21 mouse cellular contexts compared by ENCODE assay signal in genomic region chr16:85624505-85624904, GRCm38 (mm10).
DNase-seq lines count a peak whose midpoint lies in the region; ATAC-seq and TF ChIP-seq lines count a peak whose summit lies in the region.
"Had no signal": no experiment of that assay in that cellular context is flagged by ENCODE, and none has a peak within 500 bp of the region (broad histone marks: within the 10 kb centered on the region; RNA-seq: fewer than 3 reads in every experiment).

No protein-coding gene starts in this region.

- 43% methylated on average over 8 of the region's 8 CpGs for WGBS in forebrain, embryonic 12.5 days
- whole genome bisulfite sequencing in forebrain, embryonic 15.5 days, result 32% methylated on average over 8 of the region's 8 CpGs
- 45% methylated on average over 8 of the region's 8 CpGs for WGBS in hindbrain, embryonic 13.5 days
- 30% methylated on average over 8 of the region's 8 CpGs for WGBS in hindbrain, embryonic 14.5 days
- WGBS in midbrain, embryonic 15.5 days, result 28% methylated on average over 8 of the region's 8 CpGs
- 67% methylated on average over 8 of the region's 8 CpGs for WGBS in midbrain, embryonic 11.5 days

- H3K27me3 ChIP-seq in forebrain, embryonic 12.5 days, result no peaks in the 10 kb centered on the region
- H3K27me3 ChIP-seq in forebrain, embryonic 15.5 days, result no peaks in the 10 kb centered on the region
- no peaks in the 10 kb centered on the region for H3K27me3 ChIP-seq in hindbrain, embryonic 13.5 days
- H3K27me3 ChIP-seq in hindbrain, embryonic 14.5 days (ENCODE audit: control insufficient read depth, insufficient read depth, low read length), result no peaks in the 10 kb centered on the region
- no peaks in the 10 kb centered on the region for H3K27me3 ChIP-seq in midbrain, embryonic 15.5 days (replicated peaks)
- H3K27me3 ChIP-seq in midbrain, embryonic 11.5 days (ENCODE audit: control insufficient read depth, insufficient read depth, low read length), result no peaks in the 10 kb centered on the region
- H3K27me3 ChIP-seq: embryonic facial prominence, embryonic 13.5 days; heart, embryonic 13.5 days had no signal

- no peaks in the 10 kb centered on the region for H3K9me3 ChIP-seq in forebrain, embryonic 12.5 days
- H3K9me3 ChIP-seq in forebrain, embryonic 15.5 days, result no peaks in the 10 kb centered on the region
- H3K9me3 ChIP-seq in hindbrain, embryonic 13.5 days, result no peaks in the 10 kb centered on the region
- H3K9me3 ChIP-seq in hindbrain, embryonic 14.5 days (ENCODE audit: control insufficient read depth, low read length), result no peaks in the 10 kb centered on the region
- no peaks in the 10 kb centered on the region for H3K9me3 ChIP-seq in midbrain, embryonic 15.5 days
- H3K9me3 ChIP-seq in midbrain, embryonic 11.5 days (ENCODE audit: control insufficient read depth, low read length), result no peaks in the 10 kb centered on the region
- H3K9me3 ChIP-seq: embryonic facial prominence, embryonic 13.5 days; heart, embryonic 13.5 days had no signal

- H3K9ac ChIP-seq in forebrain, embryonic 12.5 days, result no peak overlapping the region
- H3K9ac ChIP-seq in forebrain, embryonic 15.5 days (replicated peaks), result no peak overlapping the region
- H3K9ac ChIP-seq in hindbrain, embryonic 13.5 days, result no peak overlapping the region
- no peak overlapping the region for H3K9ac ChIP-seq in hindbrain, embryonic 14.5 days
- no peak overlapping the region for H3K9ac ChIP-seq in midbrain, embryonic 15.5 days
- H3K9ac ChIP-seq in midbrain, embryonic 11.5 days (ENCODE audit: low read length), result no peak overlapping the region
- H3K9ac ChIP-seq: embryonic facial prominence, embryonic 13.5 days; heart, embryonic 13.5 days had no signal

- H3K27ac ChIP-seq in forebrain, embryonic 12.5 days, result 0 out of 2 replicates have a peak overlapping the region, but pooled peaks have one; percentile 9
- H3K27ac ChIP-seq in forebrain, embryonic 15.5 days (replicated peaks), result no peak overlapping the region
- H3K27ac ChIP-seq in hindbrain, embryonic 13.5 days, result 0 out of 2 replicates have a peak overlapping the region, but pooled peaks have one; percentile 23
- no peak overlapping the region for H3K27ac ChIP-seq in hindbrain, embryonic 14.5 days
- peak overlapping the region; percentile 50; the same call in 1 of the 2 replicates for H3K27ac ChIP-seq in midbrain, embryonic 15.5 days
- no peak overlapping the region for H3K27ac ChIP-seq in midbrain, embryonic 11.5 days (ENCODE audit: low read depth, low read length)
- no peak overlapping the region for H3K27ac ChIP-seq in gastrocnemius, adult 2 months
- H3K27ac ChIP-seq: embryonic facial prominence, embryonic 13.5 days; heart, embryonic 13.5 days had no signal

- intact Hi-C loops in gastrocnemius, adult 2 months (cut with DNase I), result no loop called here

- no peak for TF ChIP-seq CTCF in gastrocnemius, adult 2 months (IDR thresholded peaks at IDR 0.05)

- H3K4me1 ChIP-seq in forebrain, embryonic 12.5 days, result no peaks in the 10 kb centered on the region
- H3K4me1 ChIP-seq in forebrain, embryonic 15.5 days, result no peaks in the 10 kb centered on the region
- H3K4me1 ChIP-seq in hindbrain, embryonic 13.5 days (replicated peaks), result peaks cover 4% of the 10 kb centered on the region
- H3K4me1 ChIP-seq in hindbrain, embryonic 14.5 days (replicated peaks; ENCODE audit: control insufficient read depth, insufficient read depth, low read length), result no peaks in the 10 kb centered on the region
- peaks cover 3% of the 10 kb centered on the region; the same call in 1 of the 2 replicates for H3K4me1 ChIP-seq in midbrain, embryonic 15.5 days
- no peaks in the 10 kb centered on the region for H3K4me1 ChIP-seq in midbrain, embryonic 11.5 days (ENCODE audit: control insufficient read depth, insufficient read depth, low read length)
- H3K4me1 ChIP-seq: embryonic facial prominence, embryonic 13.5 days; heart, embryonic 13.5 days had no signal

- ATAC-seq in forebrain, embryonic 12.5 days (ENCODE audit: low FRiP score), result 0 out of 2 replicates have a peak, but pooled peaks have one; percentile 51
- no peak for ATAC-seq in forebrain, embryonic 15.5 days (replicated peaks)
- ATAC-seq in hindbrain, embryonic 13.5 days (ENCODE audit: low FRiP score), result no peak
- ATAC-seq in hindbrain, embryonic 14.5 days (ENCODE audit: low FRiP score), result no peak
- ATAC-seq in midbrain, embryonic 15.5 days (replicated peaks), result 0 out of 2 replicates have a peak, but pooled peaks have one; percentile 54
- no peak for ATAC-seq in midbrain, embryonic 11.5 days (ENCODE audit: low FRiP score)
- ATAC-seq: CD4-positive, CD25-positive, alpha-beta regulatory T cell, adult 4 months; hindbrain, embryonic 16.5 days had no signal

- no peak overlapping the region for H3K4me2 ChIP-seq in forebrain, embryonic 12.5 days
- no peak overlapping the region for H3K4me2 ChIP-seq in forebrain, embryonic 15.5 days (replicated peaks)
- no peak overlapping the region for H3K4me2 ChIP-seq in hindbrain, embryonic 13.5 days
- H3K4me2 ChIP-seq in hindbrain, embryonic 14.5 days (replicated peaks), result no peak overlapping the region
- no peak overlapping the region for H3K4me2 ChIP-seq in midbrain, embryonic 15.5 days
- no peak overlapping the region for H3K4me2 ChIP-seq in midbrain, embryonic 11.5 days
- H3K4me2 ChIP-seq: embryonic facial prominence, embryonic 13.5 days; heart, embryonic 13.5 days had no signal

- H3K36me3 ChIP-seq in forebrain, embryonic 12.5 days (replicated peaks), result no peaks in the 10 kb centered on the region
- H3K36me3 ChIP-seq in forebrain, embryonic 15.5 days, result no peaks in the 10 kb centered on the region
- H3K36me3 ChIP-seq in hindbrain, embryonic 13.5 days, result no peaks in the 10 kb centered on the region
- no peaks in the 10 kb centered on the region for H3K36me3 ChIP-seq in hindbrain, embryonic 14.5 days (replicated peaks; ENCODE audit: control insufficient read depth, insufficient read depth)
- no peaks in the 10 kb centered on the region for H3K36me3 ChIP-seq in midbrain, embryonic 15.5 days (replicated peaks)
- no peaks in the 10 kb centered on the region for H3K36me3 ChIP-seq in midbrain, embryonic 11.5 days (ENCODE audit: control insufficient read depth, insufficient read depth, low read length)
- H3K36me3 ChIP-seq: embryonic facial prominence, embryonic 13.5 days; G1E; heart, embryonic 13.5 days had no signal

- no peak overlapping the region for H3K4me3 ChIP-seq in forebrain, embryonic 12.5 days (replicated peaks)
- no peak overlapping the region for H3K4me3 ChIP-seq in forebrain, embryonic 15.5 days
- H3K4me3 ChIP-seq in hindbrain, embryonic 13.5 days, result no peak overlapping the region
- no peak overlapping the region for H3K4me3 ChIP-seq in hindbrain, embryonic 14.5 days (replicated peaks; ENCODE audit: low read length)
- no peak overlapping the region for H3K4me3 ChIP-seq in midbrain, embryonic 15.5 days
- H3K4me3 ChIP-seq in midbrain, embryonic 11.5 days (ENCODE audit: low read depth, low read length), result no peak overlapping the region
- no peak overlapping the region for H3K4me3 ChIP-seq in gastrocnemius, adult 2 months
- H3K4me3 ChIP-seq: embryonic facial prominence, embryonic 13.5 days; heart, embryonic 13.5 days had no signal

- DNase-seq in hindbrain, embryonic 14.5 days (ENCODE audit: low spot score), result no peak
- no peak for DNase-seq in midbrain, embryonic 11.5 days (ENCODE audit: low spot score, missing footprints)
- DNase-seq in gastrocnemius, adult 2 months, result no peak
- DNase-seq: adrenal gland, adult 8-10 months; adrenal gland, postnatal 36 days; B cell, adult 2 months; cerebellum, adult 11-12 months; cerebellum, adult 9-10 months; cerebellum, postnatal 36 days; gastrocnemius, postnatal 36 days; heart, adult 11 months; heart, postnatal 36 days had no signal

Comparison
In these comparisons a context has a peak if more than half of its experiments do, and no peak if none do; other contexts are left out.
1. ATAC-seq: peak in forebrain, embryonic 12.5 days (single experiment) and midbrain, embryonic 15.5 days (single experiment); none in forebrain, embryonic 15.5 days (single experiment), hindbrain, embryonic 13.5 days (single experiment), hindbrain, embryonic 14.5 days (single experiment) and midbrain, embryonic 11.5 days (single experiment).
2. H3K27ac ChIP-seq: peak in forebrain, embryonic 12.5 days (single experiment), hindbrain, embryonic 13.5 days (single experiment) and midbrain, embryonic 15.5 days (single experiment); none in forebrain, embryonic 15.5 days (single experiment), hindbrain, embryonic 14.5 days (single experiment), midbrain, embryonic 11.5 days (single experiment) and gastrocnemius, adult 2 months (single experiment).